Mouse (Mus musculus) hindbrain, embryonic 11.5 days (tissue): ENCODE data around the gene Prdm11. TPM values are rescaled to one million over a fixed set of nuclear protein-coding genes. Genes with fewer than 3 reads are reported as not detected.

ENCODE experiments used
- ATAC-seq: fragments of 200-750 bp; cut with Nextera tagmentation; 2 replicates; pipeline ENCODE4 v1.8.0; 2017; ENCODE audit warnings: mild to moderate bottlenecking, moderate TSS enrichment, moderate library complexity; ENCODE audit not compliant: low FRiP score
- DNase-seq: peaks from one replicate; pipeline ENCODE4 v3.0.0-alpha.2; 2015; ENCODE audit warnings: low spot score
- H3K27ac ChIP-seq: fragments of 300-500 bp; sonication (generic); 2 replicates; pipeline ENCODE4 v1.5.1; 2014; ENCODE audit warnings: mild to moderate bottlenecking, low read depth, low read length
- H3K27me3 ChIP-seq: fragments of 300-500 bp; sonication (generic); 2 replicates; pipeline ENCODE4 v1.6.1; 2014; ENCODE audit warnings: mild to moderate bottlenecking, low read length, moderate library complexity, mixed read lengths; ENCODE audit not compliant: control insufficient read depth, insufficient read depth
- H3K36me3 ChIP-seq: fragments of 300-500 bp; sonication (generic); 2 replicates; pipeline ENCODE4 v1.6.1; 2014; ENCODE audit warnings: mild to moderate bottlenecking, low read length, moderate library complexity, mixed read lengths; ENCODE audit not compliant: control insufficient read depth, insufficient read depth
- H3K4me1 ChIP-seq: fragments of 300-500 bp; sonication (generic); replicated peaks from 2 replicates; pipeline ENCODE4 v1.6.1; 2014; ENCODE audit warnings: low read length, mixed read lengths; ENCODE audit not compliant: control insufficient read depth, insufficient read depth
- H3K4me2 ChIP-seq: fragments of 300-500 bp; sonication (generic); replicated peaks from 2 replicates; pipeline ENCODE4 v1.6.1; 2014; ENCODE audit warnings: mild to moderate bottlenecking, low read depth, low read length
- H3K4me3 ChIP-seq: fragments of 300-500 bp; sonication (generic); 2 replicates; pipeline ENCODE4 v1.5.1; 2014; ENCODE audit warnings: low read depth, low read length
- H3K9ac ChIP-seq: fragments of 300-500 bp; sonication (generic); 2 replicates; pipeline ENCODE4 v1.6.1; 2014; ENCODE audit warnings: low read depth, low read length
- H3K9me3 ChIP-seq: fragments of 300-500 bp; sonication (generic); 2 replicates; pipeline ENCODE4 v1.6.1; 2016; ENCODE audit warnings: low read length; ENCODE audit not compliant: control insufficient read depth
- WGBS: fragments of 180-500 bp; shearing (Covaris S2); extraction: QIAGEN DNeasy Blood & Tissue Kit; methylation state at CpG from one replicate; pipeline ENCODE4 v1.1.7; 2014; 5-methylcytosine and 5-hydroxymethylcytosine counted together
- polyA plus RNA-seq: library from polyadenylated mRNA; unstranded; fragments of >200 nt; fragmentation: Nextera tagmentation; extraction: Ambion mirVana; gene quantifications from 2 replicates; pipeline ENCODE4 v1.2.1, GENCODE M21; 2014

Gene Prdm11
- polyA plus RNA-seq, 1 experiment from 2014 or later, result 2.2 TPM

GRCm38 (mm10) chr2:93012976-93013375, 33.0 kb downstream of the Prdm11 start:
- no peak overlapping the region for H3K4me3 ChIP-seq
- no peak overlapping the region for H3K27ac ChIP-seq
- no peak overlapping the region for H3K4me2 ChIP-seq
- DNase-seq (no peak), ATAC-seq (no peak)
- H3K9me3 ChIP-seq, result no peaks in the 10 kb centered on the region
- no peaks in the 10 kb centered on the region for H3K36me3 ChIP-seq
- H3K4me1 ChIP-seq, result peaks cover 5% of the 10 kb centered on the region
- no peak overlapping the region for H3K9ac ChIP-seq
- WGBS, result 98% methylated on average over 3 of the region's 3 CpGs
- H3K27me3 ChIP-seq, result peaks cover 3% of the 10 kb centered on the region; the same call in 1 of the 2 replicates

GRCm38 (mm10) chr2:93011933-93012332, 34.0 kb downstream of the Prdm11 start:
- no peak overlapping the region for H3K4me2 ChIP-seq
- H3K4me1 ChIP-seq, result peaks cover 5% of the 10 kb centered on the region
- H3K36me3 ChIP-seq, result no peaks in the 10 kb centered on the region
- ATAC-seq, result no peak
- DNase-seq, result no peak
- no peak overlapping the region for H3K27ac ChIP-seq
- H3K9ac ChIP-seq, result no peak overlapping the region
- H3K9me3 ChIP-seq, result no peaks in the 10 kb centered on the region
- H3K4me3 ChIP-seq, result no peak overlapping the region
- WGBS, result 89% methylated on average over 9 of the region's 9 CpGs
- peaks cover 3% of the 10 kb centered on the region; the same call in 1 of the 2 replicates for H3K27me3 ChIP-seq

- Histone ChIP-seq H3K4me1 (peaks cover 5% of the 10 kb centered on the region), H3K9ac (no peak overlapping the region), H3K27me3 (peaks cover 3% of the 10 kb centered on the region; the same call in 1 of the 2 replicates), H3K4me2 (no peak overlapping the region), H3K27ac (no peak overlapping the region), H3K4me3 (no peak overlapping the region), H3K9me3 (no peaks in the 10 kb centered on the region), H3K36me3 (no peaks in the 10 kb centered on the region)
- WGBS, result 91% methylated on average over 5 of the region's 5 CpGs
- ATAC-seq (no peak), DNase-seq (no peak)
Observed at GRCm38 (mm10) chr2:93011465-93011864, 34.5 kb downstream of the Prdm11 start.

GRCm38 (mm10) chr2:93007967-93008685, 37.8 kb downstream of the Prdm11 start:
- Histone ChIP-seq H3K9ac (no peak overlapping the region), H3K4me3 (no peak overlapping the region), H3K27me3 (no peaks in the 10 kb centered on the region), H3K4me1 (no peaks in the 10 kb centered on the region), H3K4me2 (no peak overlapping the region), H3K27ac (no peak overlapping the region), H3K36me3 (no peaks in the 10 kb centered on the region), H3K9me3 (no peaks in the 10 kb centered on the region)
- ATAC-seq (no peak), DNase-seq (no peak)
- 98% methylated on average over 3 of the region's 3 CpGs for WGBS

- Histone ChIP-seq H3K9me3 (no peaks in the 10 kb centered on the region), H3K4me2 (no peak overlapping the region; the same call in 1 of the 2 replicates), H3K27ac (no peak overlapping the region), H3K9ac (no peak overlapping the region), H3K36me3 (no peaks in the 10 kb centered on the region), H3K27me3 (no peaks in the 10 kb centered on the region), H3K4me1 (no peaks in the 10 kb centered on the region), H3K4me3 (no peak overlapping the region)
- WGBS, result 67% methylated on average over 4 of the region's 4 CpGs
- no peak for DNase-seq
- no peak for ATAC-seq
Observed at GRCm38 (mm10) chr2:93005028-93005427, 40.9 kb downstream of the Prdm11 start.

- WGBS, result 95% methylated on average over 5 of the region's 5 CpGs
- ATAC-seq, result no peak
Observed at GRCm38 (mm10) chr2:92991976-92992375, 54.0 kb downstream of the Prdm11 start.

GRCm38 (mm10) chr2:92989593-92989992, 56.4 kb downstream of the Prdm11 start:
- WGBS, result 87% methylated on average over 9 of the region's 9 CpGs
- no peaks in the 10 kb centered on the region for H3K9me3 ChIP-seq

More at GRCm38 (mm10) chr2:92991976-92992375, 54.0 kb downstream of the Prdm11 start:
- no peak for DNase-seq
- Histone ChIP-seq H3K36me3 (no peaks in the 10 kb centered on the region), H3K4me2 (no peak overlapping the region), H3K27ac (no peak overlapping the region), H3K9me3 (no peaks in the 10 kb centered on the region), H3K4me1 (no peaks in the 10 kb centered on the region), H3K27me3 (no peaks in the 10 kb centered on the region), H3K4me3 (no peak overlapping the region), H3K9ac (no peak overlapping the region)

GRCm38 (mm10) chr2:92987901-92988631, 57.9 kb downstream of the Prdm11 start:
- Histone ChIP-seq H3K36me3 (no peaks in the 10 kb centered on the region), H3K4me3 (no peak overlapping the region), H3K27me3 (no peaks in the 10 kb centered on the region), H3K9ac (no peak overlapping the region), H3K27ac (peak overlapping the region; percentile 4; the same call in 1 of the 2 replicates), H3K4me2 (no peak overlapping the region), H3K4me1 (no peaks in the 10 kb centered on the region), H3K9me3 (no peaks in the 10 kb centered on the region)
- WGBS, result 12% methylated on average over 19 of the region's 19 CpGs
- ATAC-seq (peak; percentile 68), DNase-seq (peak; percentile 76)

More at GRCm38 (mm10) chr2:92989593-92989992, 56.4 kb downstream of the Prdm11 start:
- no peaks in the 10 kb centered on the region for H3K4me1 ChIP-seq
- H3K27me3 ChIP-seq, result no peaks in the 10 kb centered on the region
- H3K36me3 ChIP-seq, result no peaks in the 10 kb centered on the region
- no peak overlapping the region for H3K27ac ChIP-seq
- ATAC-seq (no peak), DNase-seq (no peak)
- no peak overlapping the region for H3K4me2 ChIP-seq
- no peak overlapping the region for H3K4me3 ChIP-seq
- H3K9ac ChIP-seq, result no peak overlapping the region
